Mouse (Mus musculus): ENCODE results near the gene Paqr9. TPM values are rescaled to one million over a fixed set of nuclear protein-coding genes. Genes with fewer than 3 reads are reported as not detected.
A peak's percentile ranks its signal among the peaks of the same experiment; 100 is the strongest.
"Not testable (repeated sequence)": the region's sequence is repeated elsewhere in the genome, so short reads cannot be mapped to it uniquely, and the experiment has no call there.

The Paqr9 gene
- 0.45 and 0.62 TPM in 2 replicates for polyA plus RNA-seq (2016; fragmentation: Nextera tagmentation; extraction: Ambion mirVana)

DNA sequence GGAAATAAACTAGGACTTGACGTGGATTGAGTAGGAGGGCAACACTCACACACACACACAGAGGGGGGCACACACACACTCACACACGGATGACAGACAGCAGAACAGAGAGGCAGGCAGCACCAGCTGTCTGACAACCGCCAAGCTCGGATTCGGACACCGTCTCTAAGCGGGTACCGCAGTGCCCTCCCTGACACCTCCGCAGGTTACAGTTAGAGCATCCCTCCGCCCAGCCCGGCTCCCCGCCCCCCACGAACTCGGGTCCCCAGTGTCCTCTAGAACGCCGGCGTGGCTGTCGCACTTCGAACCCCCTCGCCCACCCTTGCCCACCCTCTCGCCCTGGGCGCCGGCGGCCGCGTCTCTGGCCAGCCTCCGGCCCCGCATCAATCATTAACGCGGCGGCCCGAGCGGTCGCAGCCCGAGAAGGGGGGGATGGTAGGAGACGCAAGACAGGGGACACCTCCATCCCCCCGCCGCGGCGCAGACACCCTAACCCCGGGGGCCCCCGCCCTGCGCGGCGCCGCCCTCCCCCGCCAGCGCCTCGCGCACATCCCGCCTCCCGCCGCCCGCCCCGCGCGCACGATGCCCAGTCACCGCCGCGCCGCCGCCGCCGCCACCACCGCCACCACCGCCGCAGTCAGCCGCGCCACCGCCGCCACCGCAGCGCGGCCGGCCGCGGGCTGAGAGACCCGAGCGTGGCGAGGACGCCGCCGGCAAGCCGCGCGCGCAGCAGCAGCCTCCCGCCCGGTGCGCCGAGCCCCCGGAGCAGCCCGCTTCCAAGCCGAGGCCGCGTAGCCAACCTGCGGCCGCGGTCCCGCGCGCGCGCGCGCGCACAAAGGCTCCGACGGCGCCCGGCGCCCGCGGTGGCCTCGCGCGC, at the start of gene Paqr9:
Gene Paqr9 (plus strand): TSS at position 599 of the 877 bp plus-strand sequence.
- Histone ChIP-seq H3K36me3 (no peaks in the 10 kb centered on the region), H3K9me3 (no peaks in the 10 kb centered on the region), H3K4me1 (peaks cover 5% of the 10 kb centered on the region), H3K4me3 (peak within 1 kb of the TSS; percentile 55), H3K4me2 (replicated peaks) (peak within 1 kb of the TSS; percentile 97), H3K9ac (peak within 1 kb of the TSS; percentile 57), H3K27me3 (peaks cover 74% of the 10 kb centered on the region), H3K27ac (no peak within 1 kb of the TSS)
- peak; percentile 55 for ATAC-seq (ENCODE audit: insufficient number of reproducible peaks, insufficient read depth, low FRiP score, low TSS enrichment)
- under 1% methylated on average over 67 of the region's 118 CpGs for WGBS

DNA sequence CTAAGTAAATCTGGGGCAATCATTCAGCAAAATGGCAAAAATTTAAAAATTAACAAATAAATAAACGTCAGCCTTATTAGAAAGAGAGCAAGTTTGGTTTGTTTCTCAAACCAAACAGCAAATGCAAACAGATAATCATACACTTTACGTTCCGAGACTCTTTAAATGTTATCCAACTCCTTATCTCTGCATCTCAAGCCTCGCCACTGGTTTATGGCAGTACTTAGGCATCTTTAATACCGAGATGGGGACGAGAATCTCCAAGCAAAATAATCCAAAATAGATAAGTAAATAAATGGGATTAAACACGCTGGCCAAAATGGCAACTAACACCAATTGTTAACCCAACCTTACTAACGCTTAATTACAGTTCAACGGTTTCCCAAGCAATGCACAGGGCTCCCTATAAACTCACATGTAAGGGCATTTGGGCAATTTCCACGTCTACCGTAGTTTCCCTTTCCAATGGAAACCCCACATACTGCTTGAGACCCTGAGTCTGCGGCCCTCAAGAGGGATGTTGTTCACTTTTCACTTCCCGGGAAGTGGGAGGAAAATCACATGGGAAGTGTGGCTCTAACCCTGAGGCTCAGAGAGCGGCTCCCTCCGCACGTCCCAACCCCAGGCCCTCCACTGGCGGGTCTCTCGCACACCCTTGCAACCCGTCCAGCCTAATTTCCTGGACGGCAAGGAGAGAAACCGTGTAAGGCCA, 48.6 kb upstream of the Paqr9 start:
- Histone ChIP-seq H3K4me2 (replicated peaks) (peak overlapping the region; percentile 70), H3K36me3 (no peaks in the 10 kb centered on the region), H3K4me1 (peaks cover 12% of the 10 kb centered on the region), H3K4me3 (peak overlapping the region; percentile 75), H3K9me3 (no peaks in the 10 kb centered on the region), H3K27ac (peak overlapping the region; percentile 89; the same call in 1 of the 2 replicates), H3K9ac (peak overlapping the region; percentile 81), H3K27me3 (no peaks in the 10 kb centered on the region)
- no peak for ATAC-seq (ENCODE audit: insufficient number of reproducible peaks, insufficient read depth, low FRiP score, low TSS enrichment)
- 8% methylated on average over 21 of the region's 21 CpGs for WGBS

DNA sequence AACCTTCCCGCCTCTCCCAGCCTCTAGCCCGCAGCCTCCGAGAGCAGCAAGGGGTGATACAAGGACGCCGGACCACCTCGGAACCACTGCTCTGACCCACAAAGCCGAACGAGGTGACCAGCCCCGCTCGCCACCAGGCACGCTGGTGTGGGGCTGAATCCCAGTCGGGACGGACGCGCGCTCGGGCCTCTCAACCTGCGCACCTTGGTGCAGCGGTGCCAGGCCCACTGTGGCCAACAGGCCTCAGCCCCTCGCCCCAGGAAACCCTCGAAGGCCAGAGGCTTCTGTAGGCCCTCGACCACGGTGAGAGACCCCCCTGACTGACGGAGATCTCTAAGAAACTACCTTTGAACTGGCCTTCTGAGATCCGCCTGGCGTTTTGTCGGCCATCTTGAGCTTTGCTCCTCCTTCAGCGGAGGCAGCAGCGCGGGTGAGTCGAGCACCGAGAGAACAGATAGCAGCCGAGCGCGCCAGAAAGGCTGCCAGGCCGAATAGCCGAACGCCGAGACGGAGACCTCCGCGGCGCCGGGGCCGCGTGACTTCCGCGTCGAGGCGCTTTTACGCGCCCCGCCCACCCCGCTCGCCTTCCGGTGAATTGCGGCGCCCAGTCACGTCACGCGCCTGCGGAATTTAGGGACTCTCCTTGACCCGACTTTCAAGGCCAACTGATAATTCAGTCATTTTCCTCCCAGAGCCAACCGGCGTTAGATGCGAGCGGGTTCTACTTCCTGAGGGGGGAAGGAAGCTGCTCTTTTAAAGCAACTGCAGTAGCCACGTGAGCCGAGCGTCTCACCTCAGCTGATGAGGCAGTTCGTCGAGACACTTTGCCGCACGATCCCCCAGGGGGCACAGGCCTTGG, 47.8 kb upstream of the Paqr9 start, which contains the start of gene U2surp:
Gene U2surp (minus strand): TSS at position 525 of the 859 bp plus-strand sequence.
- WGBS = under 1% methylated on average over 74 of the region's 74 CpGs
- H3K4me2 ChIP-seq (replicated peaks) = peak within 1 kb of the TSS; percentile 86
- H3K27ac ChIP-seq = peak within 1 kb of the TSS; percentile 89
- H3K36me3 ChIP-seq = no peaks in the 10 kb centered on the region
- H3K27me3 ChIP-seq = no peaks in the 10 kb centered on the region
- ATAC-seq (ENCODE audit: insufficient number of reproducible peaks, insufficient read depth, low FRiP score, low TSS enrichment) = peak; percentile 91
- no peaks in the 10 kb centered on the region for H3K9me3 ChIP-seq
- H3K4me1 ChIP-seq = peaks cover 12% of the 10 kb centered on the region
- peak within 1 kb of the TSS; percentile 81 for H3K9ac ChIP-seq
- H3K4me3 ChIP-seq = peak within 1 kb of the TSS; percentile 75

DNA sequence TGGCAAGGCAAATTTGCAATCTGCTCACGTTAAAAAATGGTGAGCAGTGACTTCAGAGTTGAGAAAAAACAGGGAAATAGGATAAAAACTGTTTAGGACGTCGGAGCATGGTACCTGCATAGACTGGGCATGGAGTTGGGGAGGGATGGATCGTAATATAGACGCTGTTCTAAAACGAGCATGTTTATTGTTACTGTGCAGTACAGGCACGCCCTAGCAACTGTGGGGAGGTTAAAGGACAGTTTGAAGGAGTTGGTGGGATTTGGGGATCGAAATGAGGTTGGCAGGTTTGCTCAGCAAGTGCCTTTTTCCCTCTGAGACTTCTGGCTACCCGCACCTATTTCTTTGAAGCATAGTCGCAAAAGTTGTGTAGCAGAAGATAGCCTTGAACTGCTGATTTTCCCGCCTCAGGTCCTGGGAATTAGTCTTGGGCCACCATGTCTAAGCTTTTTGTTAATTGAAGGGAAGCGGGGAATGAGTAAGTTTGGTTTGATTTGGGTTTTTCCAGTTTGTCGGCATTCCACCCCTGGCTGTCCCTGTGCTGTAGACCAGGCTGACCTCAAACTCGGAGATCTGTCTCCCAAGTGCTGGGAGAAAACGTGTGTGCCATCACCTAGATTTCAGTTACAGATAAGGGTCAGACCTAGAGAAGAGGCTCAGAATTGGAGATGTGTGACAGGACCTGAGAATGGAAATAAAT, 47.0 kb upstream of the Paqr9 start:
- Histone ChIP-seq H3K27me3 (no peaks in the 10 kb centered on the region), H3K9me3 (no peaks in the 10 kb centered on the region), H3K4me2 (replicated peaks) (peak overlapping the region; percentile 86), H3K9ac (peak overlapping the region; percentile 81), H3K27ac (peak overlapping the region; percentile 89), H3K36me3 (no peaks in the 10 kb centered on the region), H3K4me3 (peak overlapping the region; percentile 75), H3K4me1 (peaks cover 12% of the 10 kb centered on the region)
- peak; percentile 70 for ATAC-seq (ENCODE audit: insufficient number of reproducible peaks, insufficient read depth, low FRiP score, low TSS enrichment)
- WGBS = 24% methylated on average over 15 of the region's 15 CpGs

DNA sequence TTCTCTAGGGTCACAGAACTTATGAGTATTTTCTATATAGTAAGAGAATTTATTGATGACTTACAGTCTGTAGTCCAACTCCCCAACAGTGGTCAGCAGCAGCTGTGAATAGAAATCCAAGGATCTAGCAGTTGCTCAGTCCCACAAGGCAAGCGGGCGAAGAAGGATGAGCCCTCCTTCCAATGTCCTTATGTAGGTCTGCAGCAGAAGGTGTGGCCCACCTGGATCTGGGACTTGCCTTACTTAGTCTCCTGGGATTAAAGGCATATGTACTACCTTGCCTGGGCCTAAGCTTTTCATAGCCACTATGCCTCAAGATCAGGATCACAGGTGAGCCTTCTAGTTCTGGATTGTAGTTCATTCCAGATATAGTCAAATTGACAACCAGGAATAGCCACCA, 45.7 kb upstream of the Paqr9 start:
- no peak overlapping the region for H3K4me3 ChIP-seq
- peaks cover 12% of the 10 kb centered on the region for H3K4me1 ChIP-seq
- H3K27me3 ChIP-seq = no peaks in the 10 kb centered on the region
- H3K36me3 ChIP-seq = no peaks in the 10 kb centered on the region
- H3K4me2 ChIP-seq (replicated peaks) = no peak overlapping the region
- 93% methylated on average over 2 of the region's 2 CpGs for WGBS
- ATAC-seq (ENCODE audit: insufficient number of reproducible peaks, insufficient read depth, low FRiP score, low TSS enrichment) = no peak
- no peak overlapping the region for H3K27ac ChIP-seq
- no peaks in the 10 kb centered on the region for H3K9me3 ChIP-seq
- no peak overlapping the region for H3K9ac ChIP-seq

DNA sequence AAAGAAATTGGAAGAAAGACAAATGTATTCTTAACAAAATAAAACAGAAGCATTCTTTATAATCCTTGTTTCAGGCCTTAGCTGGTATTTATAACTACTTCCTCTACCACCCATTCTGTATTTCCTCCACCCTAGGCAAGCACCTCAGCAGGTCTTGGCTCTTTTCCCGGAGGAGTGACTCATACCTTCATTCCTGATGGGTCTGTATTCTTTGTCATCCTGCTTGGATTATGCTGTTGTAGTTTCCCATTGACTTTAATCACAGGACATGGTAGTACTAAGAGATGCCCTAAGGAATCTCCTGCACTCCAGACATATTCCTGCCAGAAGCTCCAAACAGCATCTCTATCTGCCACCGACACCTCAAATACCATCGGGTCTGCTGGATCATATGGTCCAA, 45.1 kb upstream of the Paqr9 start:
- H3K4me2 ChIP-seq (replicated peaks); H3K27ac ChIP-seq; H3K36me3 ChIP-seq; H3K9ac ChIP-seq; H3K4me3 ChIP-seq; H3K9me3 ChIP-seq; H3K27me3 ChIP-seq; ATAC-seq (ENCODE audit: insufficient number of reproducible peaks, insufficient read depth, low FRiP score, low TSS enrichment): not testable (repeated sequence)
- 95% methylated on average over 3 of the region's 3 CpGs for WGBS
- peaks cover 12% of the 10 kb centered on the region for H3K4me1 ChIP-seq

DNA sequence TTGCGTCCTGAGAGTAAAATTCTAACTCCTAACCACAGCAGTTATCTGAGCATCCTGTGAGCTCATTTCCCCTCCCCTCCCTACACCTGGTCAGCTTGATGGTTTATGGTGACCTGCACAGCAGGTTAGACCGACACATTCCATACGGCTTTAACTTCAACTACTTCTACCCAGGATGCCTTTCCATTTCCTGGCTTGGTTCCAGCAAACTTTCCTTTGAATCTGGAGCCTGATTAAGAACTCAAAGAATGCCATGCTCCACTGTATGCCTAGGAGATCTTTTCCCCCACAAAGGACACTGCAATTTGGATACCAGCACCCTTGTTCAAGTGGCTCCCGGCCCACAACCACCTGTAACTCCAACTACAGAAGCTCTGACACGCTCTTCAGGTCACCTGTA, 38.9 kb upstream of the Paqr9 start:
- Histone ChIP-seq H3K27me3 (no peaks in the 10 kb centered on the region), H3K4me3 (no peak overlapping the region), H3K27ac (no peak overlapping the region), H3K9ac (no peak overlapping the region), H3K36me3 (no peaks in the 10 kb centered on the region), H3K4me1 (no peaks in the 10 kb centered on the region), H3K4me2 (replicated peaks) (no peak overlapping the region), H3K9me3 (no peaks in the 10 kb centered on the region)
- WGBS = 80% methylated on average over 5 of the region's 5 CpGs
- ATAC-seq (ENCODE audit: insufficient number of reproducible peaks, insufficient read depth, low FRiP score, low TSS enrichment) = no peak

DNA sequence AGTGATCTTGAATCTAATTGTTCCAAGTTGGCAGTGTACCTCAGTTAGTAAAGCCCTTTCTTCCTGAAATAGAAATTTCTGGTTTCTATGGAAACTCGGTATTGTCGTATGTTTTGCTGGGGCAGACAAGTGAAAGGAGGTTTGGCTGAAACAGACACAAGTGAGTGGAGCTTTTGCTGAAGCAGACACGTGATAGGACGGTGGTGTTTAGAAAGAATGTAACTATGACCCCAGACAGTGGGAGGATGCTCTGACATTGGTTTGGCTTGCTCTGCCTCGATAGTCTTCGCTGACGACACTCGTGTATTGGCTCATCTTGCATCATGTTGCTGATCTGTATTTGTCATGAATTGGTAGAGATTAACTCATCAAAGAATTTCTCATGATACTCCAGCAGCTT, 38.4 kb upstream of the Paqr9 start:
- Histone ChIP-seq H3K4me3 (no peak overlapping the region), H3K9ac (no peak overlapping the region), H3K36me3 (no peaks in the 10 kb centered on the region), H3K4me1 (no peaks in the 10 kb centered on the region), H3K4me2 (replicated peaks) (no peak overlapping the region), H3K9me3 (no peaks in the 10 kb centered on the region), H3K27ac (no peak overlapping the region), H3K27me3 (no peaks in the 10 kb centered on the region)
- ATAC-seq (ENCODE audit: insufficient number of reproducible peaks, insufficient read depth, low FRiP score, low TSS enrichment) = no peak
- WGBS = 90% methylated on average over 8 of the region's 8 CpGs

DNA sequence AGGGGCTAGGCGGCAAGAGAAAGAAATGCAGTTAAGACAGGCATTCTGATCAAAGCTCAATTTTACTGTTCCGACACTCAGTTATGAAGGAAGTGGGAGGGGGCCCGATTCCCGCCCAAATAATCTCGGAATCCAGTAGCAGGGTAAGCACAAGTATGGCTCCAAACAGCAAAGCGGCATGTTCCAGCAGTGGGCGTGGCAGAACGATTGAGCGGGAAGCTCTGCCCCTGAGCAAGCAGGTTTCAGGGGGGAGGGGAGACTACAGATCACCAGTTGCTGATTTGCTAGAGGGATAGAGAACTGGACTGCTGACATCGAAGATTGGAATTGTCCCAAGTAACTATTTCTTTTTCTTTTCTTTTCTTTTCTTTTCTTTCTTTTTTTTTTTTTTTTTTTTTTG, 37.9 kb upstream of the Paqr9 start:
- H3K27me3 ChIP-seq = no peaks in the 10 kb centered on the region
- H3K4me1 ChIP-seq = no peaks in the 10 kb centered on the region
- no peak overlapping the region for H3K9ac ChIP-seq
- no peak for ATAC-seq (ENCODE audit: insufficient number of reproducible peaks, insufficient read depth, low FRiP score, low TSS enrichment)
- WGBS = 45% methylated on average over 10 of the region's 10 CpGs
- H3K4me2 ChIP-seq (replicated peaks) = no peak overlapping the region
- H3K9me3 ChIP-seq = no peaks in the 10 kb centered on the region
- H3K36me3 ChIP-seq = no peaks in the 10 kb centered on the region
- H3K27ac ChIP-seq = no peak overlapping the region
- no peak overlapping the region for H3K4me3 ChIP-seq

DNA sequence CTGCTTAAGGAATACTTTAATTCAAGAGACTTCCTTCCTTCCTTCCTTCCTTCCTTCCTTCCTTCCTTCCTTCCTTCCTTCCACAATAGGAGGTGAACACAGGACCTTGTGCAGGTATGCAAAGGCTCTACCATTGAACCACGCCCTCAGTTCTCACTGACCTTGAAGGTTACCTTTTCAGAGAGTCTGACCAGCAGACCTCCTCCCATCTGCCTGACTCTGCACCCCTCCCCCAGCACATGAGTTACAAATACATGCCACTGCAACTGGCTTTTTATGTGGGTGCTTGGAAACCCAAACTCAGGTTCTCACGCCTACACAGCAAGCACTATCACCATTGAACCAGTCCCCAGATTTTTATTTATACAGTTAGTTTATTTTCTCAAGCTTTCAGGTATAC, 36.9 kb upstream of the Paqr9 start:
- no peaks in the 10 kb centered on the region for H3K27me3 ChIP-seq
- H3K4me1 ChIP-seq = no peaks in the 10 kb centered on the region
- 89% methylated on average over 2 of the region's 2 CpGs for WGBS
- no peak for ATAC-seq (ENCODE audit: insufficient number of reproducible peaks, insufficient read depth, low FRiP score, low TSS enrichment)
- no peaks in the 10 kb centered on the region for H3K36me3 ChIP-seq
- H3K27ac ChIP-seq = no peak overlapping the region
- no peaks in the 10 kb centered on the region for H3K9me3 ChIP-seq
- no peak overlapping the region for H3K4me2 ChIP-seq (replicated peaks)
- H3K4me3 ChIP-seq = no peak overlapping the region
- no peak overlapping the region for H3K9ac ChIP-seq

DNA sequence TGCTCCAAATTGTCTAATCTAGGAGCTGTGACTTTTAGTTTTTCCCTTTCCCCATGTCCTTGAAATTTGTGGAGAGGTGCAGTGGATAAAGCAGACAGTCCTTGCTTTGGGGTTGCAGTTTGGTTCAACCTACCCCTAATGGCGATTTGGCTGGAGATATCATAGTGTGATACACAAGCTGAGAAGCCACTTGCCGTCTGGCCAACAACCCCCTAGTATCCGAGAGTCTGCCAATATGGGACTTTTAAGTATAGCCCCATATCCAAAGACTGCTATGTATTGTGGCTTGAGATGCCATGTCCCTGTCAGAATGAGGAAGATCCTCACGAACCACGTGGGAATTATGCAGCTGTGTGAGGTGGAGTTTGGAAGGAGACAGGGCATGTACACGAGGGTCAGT, 34.1 kb upstream of the Paqr9 start:
- no peaks in the 10 kb centered on the region for H3K27me3 ChIP-seq
- 82% methylated on average over 6 of the region's 6 CpGs for WGBS
- H3K36me3 ChIP-seq = no peaks in the 10 kb centered on the region
- no peak for ATAC-seq (ENCODE audit: insufficient number of reproducible peaks, insufficient read depth, low FRiP score, low TSS enrichment)
- no peak overlapping the region for H3K4me2 ChIP-seq (replicated peaks)
- no peak overlapping the region for H3K27ac ChIP-seq
- no peaks in the 10 kb centered on the region for H3K4me1 ChIP-seq
- H3K9ac ChIP-seq = no peak overlapping the region
- no peak overlapping the region for H3K4me3 ChIP-seq
- H3K9me3 ChIP-seq = no peaks in the 10 kb centered on the region

All from embryonic facial prominence, embryonic 12.5 days (tissue).